Mouse (Mus musculus) kidney, embryonic 14.5 days (tissue): ENCODE measurements at regions not wholly inside any gene's neighbourhood (a gene's known extent, or its start where the extent isn't known, plus 50 kb on each side); places are given as distances from the start of the nearest gene placed in this dataset.

Experiments
- ATAC-seq: fragments of 200-750 bp; cut with Nextera tagmentation; 2 replicates; pipeline ENCODE4 v1.8.0; 2017; ENCODE audit warnings: moderate number of reproducible peaks, mild to moderate bottlenecking, moderate TSS enrichment, moderate library complexity; ENCODE audit not compliant: low FRiP score, low TSS enrichment
- H3K27ac ChIP-seq: fragments of 300-500 bp; sonication (generic); 2 replicates; pipeline ENCODE4 v1.5.1; 2014; ENCODE audit warnings: low read depth, mild to moderate bottlenecking, low read length, moderate library complexity, mixed read lengths
- H3K27me3 ChIP-seq: fragments of 300-500 bp; sonication (generic); 2 replicates; pipeline ENCODE4 v1.6.1; 2014; ENCODE audit warnings: mild to moderate bottlenecking, low read length; ENCODE audit not compliant: control insufficient read depth, insufficient read depth
- H3K36me3 ChIP-seq: fragments of 300-500 bp; sonication (generic); 2 replicates; pipeline ENCODE4 v1.6.1; 2014; ENCODE audit warnings: low read length, mixed read lengths; ENCODE audit not compliant: control insufficient read depth, insufficient read depth
- H3K4me1 ChIP-seq: fragments of 300-500 bp; sonication (generic); 2 replicates; pipeline ENCODE4 v1.6.1; 2014; ENCODE audit warnings: low read length, mixed read lengths; ENCODE audit not compliant: control insufficient read depth, insufficient read depth
- H3K4me2 ChIP-seq: fragments of 300-500 bp; sonication (generic); replicated peaks from 2 replicates; pipeline ENCODE4 v1.6.1; 2014; ENCODE audit warnings: low read depth, mild to moderate bottlenecking, low read length
- H3K4me3 ChIP-seq: fragments of 300-500 bp; sonication (generic); 2 replicates; pipeline ENCODE4 v1.5.1; 2014; ENCODE audit warnings: mild to moderate bottlenecking, low read length
- H3K9ac ChIP-seq: fragments of 300-500 bp; sonication (generic); 2 replicates; pipeline ENCODE4 v1.6.1; 2014; ENCODE audit warnings: low read depth, mild to moderate bottlenecking, low read length, moderate library complexity
- H3K9me3 ChIP-seq: fragments of 300-500 bp; sonication (generic); 2 replicates; pipeline ENCODE4 v1.6.1; 2016; ENCODE audit warnings: low read length; ENCODE audit not compliant: control insufficient read depth
- WGBS: fragments of 180-500 bp; shearing (Covaris S2); extraction: QIAGEN DNeasy Blood & Tissue Kit; methylation state at CpG from one replicate; pipeline ENCODE4 v1.1.7; 2014; 5-methylcytosine and 5-hydroxymethylcytosine counted together

GRCm38 (mm10) chr15:60577084-60577483, 276.5 kb downstream of the Fam84b start:
- 82% methylated on average over 5 of the region's 5 CpGs for WGBS
- no peak overlapping the region for H3K4me3 ChIP-seq

GRCm38 (mm10) chr15:60566267-60566666, 287.3 kb downstream of the Fam84b start:
- 90% methylated on average over 3 of the region's 3 CpGs for WGBS
- Histone ChIP-seq H3K27me3 (no peaks in the 10 kb centered on the region), H3K9ac (no peak overlapping the region), H3K4me1 (no peaks in the 10 kb centered on the region), H3K4me3 (no peak overlapping the region), H3K4me2 (no peak overlapping the region), H3K36me3 (no peaks in the 10 kb centered on the region), H3K27ac (no peak overlapping the region), H3K9me3 (no peaks in the 10 kb centered on the region)
- ATAC-seq: no peak

More at GRCm38 (mm10) chr15:60577084-60577483, 276.5 kb downstream of the Fam84b start:
- H3K27ac ChIP-seq: no peak overlapping the region
- H3K9ac ChIP-seq: no peak overlapping the region
- H3K27me3 ChIP-seq: no peaks in the 10 kb centered on the region
- H3K9me3 ChIP-seq: no peaks in the 10 kb centered on the region
- H3K36me3 ChIP-seq: no peaks in the 10 kb centered on the region
- no peaks in the 10 kb centered on the region for H3K4me1 ChIP-seq
- H3K4me2 ChIP-seq: no peak overlapping the region
- ATAC-seq: no peak

DNA sequence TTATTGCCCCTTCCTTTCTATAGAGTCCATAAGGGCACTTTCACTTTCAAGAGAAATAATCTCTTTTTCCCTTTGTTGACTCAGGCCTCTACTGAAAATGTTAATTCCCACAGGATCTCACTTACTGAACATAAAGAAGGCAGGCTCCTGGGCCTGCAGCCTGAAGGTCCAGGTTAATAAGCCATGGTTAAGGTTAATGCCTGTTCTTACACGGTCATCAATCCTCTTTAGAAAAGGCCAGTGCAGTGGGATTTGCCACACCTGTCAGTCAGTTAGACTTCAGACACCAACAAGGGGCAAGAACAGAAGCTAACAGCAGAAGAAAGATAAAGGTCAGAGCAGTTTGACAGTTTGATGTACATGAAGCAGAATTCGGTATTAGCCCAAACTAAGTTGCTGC, 288.6 kb downstream of the Fam84b start:
- Histone ChIP-seq H3K4me2 (no peak overlapping the region), H3K36me3 (no peaks in the 10 kb centered on the region), H3K4me3 (no peak overlapping the region), H3K27me3 (no peaks in the 10 kb centered on the region), H3K4me1 (no peaks in the 10 kb centered on the region), H3K27ac (no peak overlapping the region), H3K9ac (no peak overlapping the region), H3K9me3 (no peaks in the 10 kb centered on the region)
- WGBS: 19% methylated on average over 2 of the region's 2 CpGs
- no peak for ATAC-seq

- Histone ChIP-seq H3K36me3 (no peaks in the 10 kb centered on the region), H3K4me2 (no peak overlapping the region), H3K9ac (no peak overlapping the region), H3K4me1 (no peaks in the 10 kb centered on the region), H3K27me3 (no peaks in the 10 kb centered on the region), H3K27ac (no peak overlapping the region), H3K4me3 (no peak overlapping the region), H3K9me3 (no peaks in the 10 kb centered on the region)
- WGBS: 75% methylated on average over 1 of the region's 1 CpGs
- no peak for ATAC-seq
Observed at GRCm38 (mm10) chr15:60560641-60561040, 292.9 kb downstream of the Fam84b start.

GRCm38 (mm10) chr15:60555691-60556090, 297.9 kb downstream of the Fam84b start:
- ATAC-seq: no peak
- H3K9me3 ChIP-seq: no peaks in the 10 kb centered on the region
- 81% methylated on average over 2 of the region's 2 CpGs for WGBS
- H3K9ac ChIP-seq: no peak overlapping the region
- no peak overlapping the region for H3K4me3 ChIP-seq
- H3K27ac ChIP-seq: no peak overlapping the region
- H3K4me2 ChIP-seq: no peak overlapping the region
- no peaks in the 10 kb centered on the region for H3K27me3 ChIP-seq
- no peaks in the 10 kb centered on the region for H3K4me1 ChIP-seq
- no peaks in the 10 kb centered on the region for H3K36me3 ChIP-seq

GRCm38 (mm10) chr15:60554587-60554986, 299.0 kb downstream of the Fam84b start:
- Histone ChIP-seq H3K4me2 (no peak overlapping the region), H3K27me3 (no peaks in the 10 kb centered on the region), H3K36me3 (no peaks in the 10 kb centered on the region), H3K9ac (no peak overlapping the region), H3K27ac (no peak overlapping the region), H3K4me3 (no peak overlapping the region), H3K9me3 (no peaks in the 10 kb centered on the region), H3K4me1 (no peaks in the 10 kb centered on the region)
- WGBS: 15% methylated on average over 1 of the region's 1 CpGs
- ATAC-seq: no peak

DNA sequence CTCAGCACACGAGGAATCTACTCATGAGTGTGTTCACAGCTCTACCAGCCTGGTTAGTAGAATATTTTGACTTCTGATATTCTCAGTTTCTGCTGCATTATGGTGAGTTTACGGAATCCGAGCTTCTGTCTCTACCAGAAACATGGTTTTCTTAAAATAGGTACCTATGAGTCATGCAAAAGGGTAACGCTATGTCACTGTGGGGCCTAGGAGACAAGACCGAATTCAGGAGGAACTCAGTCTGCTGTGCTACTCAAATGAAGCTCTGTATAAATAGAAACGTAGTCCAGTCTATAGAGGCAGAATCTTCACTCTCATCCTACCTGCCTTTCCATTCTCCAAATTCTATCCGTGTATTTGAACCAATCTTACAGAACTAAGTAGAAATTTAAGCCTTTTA, 305.5 kb downstream of the Fam84b start:
- H3K4me3 ChIP-seq: no peak overlapping the region

GRCm38 (mm10) chr15:60537191-60537590, 316.4 kb downstream of the Fam84b start:
- Histone ChIP-seq H3K27ac (no peak overlapping the region), H3K9ac (no peak overlapping the region), H3K9me3 (no peaks in the 10 kb centered on the region), H3K4me3 (no peak overlapping the region), H3K27me3 (no peaks in the 10 kb centered on the region), H3K4me2 (no peak overlapping the region), H3K4me1 (no peaks in the 10 kb centered on the region), H3K36me3 (no peaks in the 10 kb centered on the region)
- WGBS: 77% methylated on average over 4 of the region's 4 CpGs
- ATAC-seq: no peak

More for the DNA sequence above, 305.5 kb downstream of the Fam84b start:
- Histone ChIP-seq H3K9ac (no peak overlapping the region), H3K27me3 (no peaks in the 10 kb centered on the region), H3K27ac (no peak overlapping the region), H3K36me3 (no peaks in the 10 kb centered on the region), H3K9me3 (no peaks in the 10 kb centered on the region), H3K4me1 (no peaks in the 10 kb centered on the region), H3K4me2 (no peak overlapping the region)
- 89% methylated on average over 7 of the region's 7 CpGs for WGBS
- no peak for ATAC-seq

DNA sequence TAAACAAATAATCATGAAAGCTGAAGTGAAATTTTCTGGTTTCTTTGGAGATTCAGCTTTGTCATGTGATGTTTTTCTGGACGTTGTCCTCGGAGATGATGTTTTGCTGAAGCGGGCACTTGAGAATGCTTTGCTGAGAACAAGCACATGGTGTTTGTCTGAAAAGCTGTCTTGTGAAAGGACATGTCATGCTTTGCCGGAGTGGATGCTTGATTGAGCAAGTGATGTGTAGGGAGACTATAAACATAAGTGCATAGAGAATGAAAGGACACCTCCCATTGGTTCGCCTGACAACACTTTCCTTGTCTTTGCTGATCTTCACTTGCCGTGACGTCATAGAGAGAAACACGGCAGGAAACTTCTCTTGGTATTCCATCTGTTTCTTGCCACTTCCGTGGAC, 318.9 kb downstream of the Fam84b start:
- Histone ChIP-seq H3K27ac (no peak overlapping the region), H3K4me3 (no peak overlapping the region), H3K4me2 (no peak overlapping the region), H3K9me3 (no peaks in the 10 kb centered on the region), H3K9ac (no peak overlapping the region), H3K36me3 (no peaks in the 10 kb centered on the region), H3K4me1 (no peaks in the 10 kb centered on the region), H3K27me3 (no peaks in the 10 kb centered on the region)
- WGBS: 87% methylated on average over 9 of the region's 9 CpGs
- ATAC-seq: no peak

DNA sequence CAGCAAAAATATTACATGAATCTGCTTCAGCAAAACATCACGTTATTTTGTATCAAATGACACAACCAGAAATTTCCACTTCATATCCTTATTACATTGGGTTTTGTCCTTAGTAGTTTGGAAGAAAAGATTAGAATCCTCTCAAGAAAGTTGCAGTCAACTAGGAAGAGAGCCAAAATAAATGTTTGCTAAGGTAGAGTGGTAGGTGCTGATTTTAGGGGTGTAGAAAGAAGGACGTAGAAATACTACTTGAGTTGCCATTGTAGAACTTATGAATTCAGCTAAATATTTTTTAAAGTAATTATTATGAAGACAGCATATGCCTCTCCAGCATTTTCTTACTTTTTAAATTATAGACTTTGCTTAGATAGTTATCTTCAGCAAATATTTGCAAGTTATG, 336.8 kb downstream of the Fam84b start:
- H3K9me3 ChIP-seq: no peaks in the 10 kb centered on the region
- H3K4me2 ChIP-seq: no peak overlapping the region
- no peaks in the 10 kb centered on the region for H3K27me3 ChIP-seq
- no peak overlapping the region for H3K4me3 ChIP-seq
- WGBS: 82% methylated on average over 2 of the region's 2 CpGs
- ATAC-seq: no peak
- H3K9ac ChIP-seq: no peak overlapping the region
- H3K4me1 ChIP-seq: no peaks in the 10 kb centered on the region
- H3K36me3 ChIP-seq: no peaks in the 10 kb centered on the region
- no peak overlapping the region for H3K27ac ChIP-seq
